Mouse (Mus musculus) olfactory bulb, adult 2 months (tissue): ENCODE data around the gene Nvl. TPM values are rescaled to one million over a fixed set of nuclear protein-coding genes. Genes with fewer than 3 reads are reported as not detected.

Source experiments
- H3K27ac ChIP-seq: fragments of 200-500 bp; 2 replicates; pipeline ENCODE4 v1.5.1; 2012; ENCODE audit warnings: low read depth, low read length; ENCODE audit not compliant: insufficient read depth
- H3K4me1 ChIP-seq: fragments of 200-500 bp; 2 replicates; pipeline ENCODE4 v1.6.1; 2012; ENCODE audit warnings: low read length; ENCODE audit not compliant: control insufficient read depth, insufficient read depth
- H3K4me3 ChIP-seq: fragments of 200-500 bp; 2 replicates; pipeline ENCODE4 v1.5.1; 2012; ENCODE audit warnings: mild to moderate bottlenecking, low read depth, low read length, moderate library complexity; ENCODE audit not compliant: insufficient read depth
- CTCF ChIP-seq: fragments of 200-500 bp; IDR thresholded peaks from 2 replicates; pipeline ENCODE4 v1.5.1; 2012; ENCODE audit warnings: low read depth, mild to moderate bottlenecking, low read length, moderate library complexity; ENCODE audit not compliant: insufficient read depth
- POLR2A ChIP-seq: fragments of 200-500 bp; IDR thresholded peaks from 2 replicates; pipeline ENCODE4 v1.6.1; 2012; ENCODE audit warnings: mild to moderate bottlenecking, low read depth, low read length, moderate library complexity; ENCODE audit not compliant: insufficient read depth
- WGBS: fragments of 180-500 bp; shearing (Covaris S2); methylation state at CpG from one replicate; pipeline ENCODE4 v1.1.7; 2018; 5-methylcytosine and 5-hydroxymethylcytosine counted together
- polyA plus RNA-seq: library from polyadenylated mRNA; stranded (reverse); fragments of >200 nt; gene quantifications from 2 replicates; pipeline ENCODE4 v1.2.4, GENCODE M21; 2012; ENCODE audit warnings: low replicate concordance; ENCODE audit not compliant: missing spikeins, insufficient read depth, insufficient read length

The Nvl gene
- polyA plus RNA-seq, 1 experiment, result not detected

- TF ChIP-seq CTCF, result no peak
- no peak for TF ChIP-seq POLR2A
- Histone ChIP-seq H3K4me3 (no peak overlapping the region), H3K27ac (no peak overlapping the region), H3K4me1 (peaks cover 6% of the 10 kb centered on the region)
- WGBS, result 63% methylated on average over 5 of the region's 5 CpGs
Measured at GRCm38 (mm10) chr1:181148540-181148939, 4.5 kb upstream of the Nvl start.

- TF ChIP-seq POLR2A, result no peak
- no peak for TF ChIP-seq CTCF
- Histone ChIP-seq H3K4me3 (no peak overlapping the region), H3K4me1 (peaks cover 7% of the 10 kb centered on the region; the same call in 1 of the 2 replicates), H3K27ac (no peak overlapping the region)
- 88% methylated on average over 2 of the region's 2 CpGs for WGBS
Measured at GRCm38 (mm10) chr1:181146187-181146586, 2.2 kb upstream of the Nvl start.

GRCm38 (mm10) chr1:181144966-181145365, 962 bp upstream of the Nvl start:
- Histone ChIP-seq H3K27ac (no peak overlapping the region), H3K4me3 (0 out of 2 replicates have a peak overlapping the region, but pooled peaks have one; percentile 3), H3K4me1 (peaks cover 7% of the 10 kb centered on the region; the same call in 1 of the 2 replicates)
- no peak for TF ChIP-seq CTCF
- TF ChIP-seq POLR2A, result no peak
- 7% methylated on average over 12 of the region's 12 CpGs for WGBS

- Histone ChIP-seq H3K4me1 (peaks cover 7% of the 10 kb centered on the region; the same call in 1 of the 2 replicates), H3K4me3 (peak overlapping the region; percentile 90), H3K27ac (0 out of 2 replicates have a peak overlapping the region, but pooled peaks have one; percentile 34)
- TF ChIP-seq POLR2A (no peak), CTCF (no peak)
- under 1% methylated on average over 12 of the region's 12 CpGs for whole genome bisulfite sequencing
Measured at GRCm38 (mm10) chr1:181143609-181143949, 425 bp downstream of the Nvl start.

- Histone ChIP-seq H3K4me3 (no peak overlapping the region), H3K4me1 (peaks cover 3% of the 10 kb centered on the region; the same call in 1 of the 2 replicates), H3K27ac (no peak overlapping the region)
- TF ChIP-seq CTCF (no peak), POLR2A (no peak)
- WGBS, result 89% methylated on average over 7 of the region's 7 CpGs
Measured at GRCm38 (mm10) chr1:181138730-181139129, 5.3 kb downstream of the Nvl start.

GRCm38 (mm10) chr1:181131915-181132314, 12.1 kb downstream of the Nvl start:
- Histone ChIP-seq H3K4me3 (no peak overlapping the region), H3K27ac (no peak overlapping the region), H3K4me1 (no peaks in the 10 kb centered on the region)
- TF ChIP-seq CTCF (no peak), POLR2A (no peak)
- 79% methylated on average over 6 of the region's 6 CpGs for WGBS

GRCm38 (mm10) chr1:181126766-181127165, 17.2 kb downstream of the Nvl start:
- Histone ChIP-seq H3K4me1 (no peaks in the 10 kb centered on the region), H3K4me3 (no peak overlapping the region), H3K27ac (no peak overlapping the region)
- 93% methylated on average over 9 of the region's 9 CpGs for WGBS
- TF ChIP-seq CTCF (no peak), POLR2A (no peak)

GRCm38 (mm10) chr1:181125916-181126315, 18.1 kb downstream of the Nvl start:
- 91% methylated on average over 3 of the region's 3 CpGs for WGBS
- no peaks in the 10 kb centered on the region for H3K4me1 ChIP-seq
- H3K27ac ChIP-seq, result no peak overlapping the region
- TF ChIP-seq POLR2A (no peak), CTCF (no peak)
- no peak overlapping the region for H3K4me3 ChIP-seq

- TF ChIP-seq CTCF (no peak), POLR2A (no peak)
- WGBS, result 89% methylated on average over 2 of the region's 2 CpGs
- H3K27ac ChIP-seq, result no peak overlapping the region
- H3K4me3 ChIP-seq, result no peak overlapping the region
- no peaks in the 10 kb centered on the region for H3K4me1 ChIP-seq
Measured at GRCm38 (mm10) chr1:181124145-181124544, 19.9 kb downstream of the Nvl start.

- Histone ChIP-seq H3K4me1 (no peaks in the 10 kb centered on the region), H3K4me3 (no peak overlapping the region), H3K27ac (no peak overlapping the region)
- no peak for TF ChIP-seq POLR2A
- TF ChIP-seq CTCF, result no peak
- 89% methylated on average over 4 of the region's 4 CpGs for WGBS
Measured at GRCm38 (mm10) chr1:181117112-181117511, 26.9 kb downstream of the Nvl start.
